Mouse (Mus musculus) frontal cortex, adult (tissue): ENCODE results near the gene Tprkb.
"Not testable (repeated sequence)": the region's sequence is repeated elsewhere in the genome, so short reads cannot be mapped to it uniquely, and the experiment has no call there.

Experiments
- ATAC-seq: cut with Nextera tagmentation; 2 replicates; pipeline ENCODE4 v1.9.2; 2017; ENCODE audit warnings: mild to moderate bottlenecking, moderate library complexity, mixed read lengths; ENCODE audit not compliant: low TSS enrichment

Gene Tprkb

DNA sequence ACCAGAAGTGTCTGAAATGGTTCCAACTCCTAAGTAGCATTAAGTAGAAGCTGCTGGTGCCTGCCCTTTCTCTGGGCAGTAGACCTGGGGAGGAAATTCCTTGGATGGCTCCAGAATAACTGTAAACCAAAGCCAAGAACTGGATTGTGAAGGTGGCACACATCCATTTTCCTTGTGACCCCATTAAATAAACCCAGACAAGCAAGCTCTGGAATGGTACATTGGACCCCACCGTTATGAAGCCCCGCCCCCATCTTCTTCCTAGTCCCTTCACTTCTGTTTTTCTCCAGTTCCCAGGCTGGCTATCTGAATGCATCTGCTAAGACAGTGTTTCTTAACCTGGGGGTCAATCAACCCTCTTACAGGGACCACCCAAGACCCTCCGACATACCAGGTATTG, at the start of gene Tprkb:
Gene Tprkb (plus strand): TSS at position 279 of the 400 bp plus-strand sequence.
- no peak for ATAC-seq

DNA sequence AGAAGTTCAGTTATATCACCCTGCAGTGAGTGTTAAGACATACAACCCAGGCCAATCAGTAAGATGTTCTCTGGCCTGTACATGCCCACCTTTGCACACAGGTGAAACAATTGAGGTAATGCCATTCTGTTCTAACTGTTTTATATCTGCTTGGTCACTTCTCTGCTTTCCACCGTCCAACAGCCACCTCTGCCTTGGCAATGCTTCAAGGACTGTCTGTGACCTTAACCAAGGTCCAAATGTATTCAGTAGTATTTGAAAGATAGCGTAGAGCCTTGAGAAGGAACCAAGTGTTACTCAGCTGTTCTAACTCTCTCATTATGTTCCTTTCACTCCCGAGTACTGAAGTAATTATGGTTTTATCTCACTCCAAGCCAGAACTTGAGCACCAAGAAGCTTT, 49.1 kb upstream of the Tprkb start:
- no peak for ATAC-seq

GRCm38 (mm10) chr6:85863136-85863535, 48.5 kb upstream of the Tprkb start:
- no peak for ATAC-seq

- no peak for ATAC-seq
Observed at GRCm38 (mm10) chr6:85863840-85864239, 47.8 kb upstream of the Tprkb start.

DNA sequence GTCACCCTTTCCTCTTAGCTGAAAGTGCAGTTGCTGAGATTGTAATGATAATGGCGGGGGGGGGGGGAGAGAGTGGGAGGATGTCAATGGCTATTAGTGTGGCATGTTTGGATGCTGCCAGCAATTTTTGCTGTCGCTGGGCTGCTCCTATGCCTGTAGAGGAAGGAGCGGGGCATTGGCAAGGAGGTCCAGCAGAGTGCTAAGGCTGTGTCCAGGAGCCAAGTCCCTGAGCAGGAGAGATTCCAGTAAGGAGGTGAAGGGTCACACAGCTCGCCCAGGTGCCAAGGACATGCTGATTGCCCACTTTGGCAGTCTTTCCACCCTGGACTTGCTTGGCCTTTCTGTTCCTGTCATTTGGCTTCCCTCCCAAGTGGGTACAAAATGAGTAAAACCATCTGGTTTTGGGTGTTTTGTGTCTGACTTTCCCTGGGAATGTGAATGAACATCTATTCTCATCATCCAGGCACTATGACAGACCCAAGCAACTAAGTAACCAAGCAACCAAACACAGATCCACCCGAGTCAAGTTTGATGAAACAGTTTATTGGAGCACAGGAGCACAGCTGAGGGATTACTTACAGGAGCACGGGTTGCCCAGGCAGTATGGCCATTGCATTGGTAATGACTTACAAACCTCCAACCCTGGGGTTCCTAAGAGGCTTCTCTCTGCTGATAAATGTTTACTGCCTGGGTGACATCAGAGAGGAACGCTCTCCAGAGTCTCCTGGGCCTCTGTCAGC, 46.6 kb upstream of the Tprkb start:
- ATAC-seq, result not testable (repeated sequence)

DNA sequence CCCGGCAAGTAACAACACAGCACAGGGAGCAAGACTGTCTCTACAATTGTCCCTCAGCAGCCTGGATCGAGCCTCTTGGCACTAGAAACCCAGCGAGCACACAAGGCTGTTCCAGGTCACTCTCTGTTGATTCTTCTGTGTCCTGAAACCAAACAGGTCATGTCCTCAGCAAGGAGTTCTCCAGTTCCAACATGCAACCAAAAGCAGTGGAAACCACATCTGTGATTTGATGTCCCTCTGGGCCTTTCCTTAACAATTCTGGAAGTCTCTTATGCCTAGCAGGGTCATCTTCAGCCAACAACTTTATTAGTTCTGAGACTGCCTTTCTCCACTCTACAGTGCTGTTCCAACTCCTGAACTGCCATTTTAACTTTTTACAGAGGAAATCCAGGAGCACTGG, 45.5 kb upstream of the Tprkb start:
- ATAC-seq, result not testable (repeated sequence)

GRCm38 (mm10) chr6:85866995-85867394, 44.7 kb upstream of the Tprkb start:
- ATAC-seq, result not testable (repeated sequence)

- ATAC-seq, result no peak
Observed at GRCm38 (mm10) chr6:85867726-85868690, 43.7 kb upstream of the Tprkb start.

DNA sequence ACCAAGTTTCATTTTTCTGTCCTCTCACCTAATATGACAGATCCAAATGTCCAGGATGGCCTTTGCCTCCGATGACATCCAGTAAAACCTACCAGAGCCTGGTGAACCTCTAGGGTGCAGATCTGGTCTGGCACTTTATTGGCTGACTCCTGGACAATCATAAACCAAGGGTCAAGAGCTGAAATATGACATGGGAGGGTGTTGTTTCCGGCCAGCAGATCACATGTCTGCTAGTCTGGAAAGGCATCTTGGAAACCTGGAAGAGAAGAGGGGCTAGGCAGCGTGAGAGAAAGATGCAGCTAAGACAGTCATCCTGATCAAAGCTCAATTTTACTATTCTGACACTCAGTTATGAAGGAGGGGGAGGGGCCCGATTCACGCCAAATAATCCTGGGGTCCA, 42.7 kb upstream of the Tprkb start, which contains the start of gene Nat8f2:
Gene Nat8f2 (minus strand): TSS at position 153 of the 400 bp plus-strand sequence.
- ATAC-seq, result not testable (repeated sequence)

DNA sequence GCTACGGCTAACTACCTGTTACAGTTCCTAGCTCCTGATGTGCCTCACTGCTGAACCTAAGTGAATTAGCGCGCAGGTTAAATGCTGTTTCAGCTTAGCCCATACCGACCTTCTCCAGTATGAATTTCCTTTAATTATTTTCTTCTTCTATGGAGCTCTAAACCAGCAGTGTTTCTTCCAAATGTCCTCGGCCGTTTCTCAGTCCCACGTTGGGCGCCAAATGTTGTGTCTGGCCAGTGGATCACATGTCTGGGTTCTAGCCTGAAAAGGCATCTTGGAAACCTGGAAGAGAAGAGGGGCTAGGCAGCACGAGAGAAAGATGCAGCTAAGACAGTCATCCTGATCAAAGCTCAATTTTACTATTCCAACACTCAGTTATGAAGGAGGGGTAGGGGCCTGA, 28.4 kb upstream of the Tprkb start:
- not testable (repeated sequence) for ATAC-seq

- ATAC-seq, result no peak
Observed at GRCm38 (mm10) chr6:85884311-85884710, 27.4 kb upstream of the Tprkb start.

DNA sequence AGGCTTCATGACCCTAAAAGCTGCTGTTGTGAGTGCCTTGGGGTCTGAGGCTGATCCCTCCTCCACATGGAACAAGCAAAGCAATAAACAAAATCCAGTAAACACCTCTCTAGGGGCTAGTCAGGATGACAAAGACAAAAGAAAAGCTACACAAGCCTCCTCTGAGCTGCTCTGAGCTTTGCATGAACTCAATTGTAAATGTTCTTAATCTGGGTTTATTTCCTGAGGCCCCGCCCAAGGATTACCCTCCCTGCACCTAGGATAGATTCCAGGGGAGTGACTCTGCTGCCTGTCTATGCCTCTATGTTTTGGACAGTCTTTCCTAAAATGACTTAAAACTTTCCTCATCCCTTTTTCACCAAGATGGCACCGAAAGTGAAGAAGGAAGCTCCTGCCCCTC, 22.7 kb upstream of the Tprkb start:
- no peak for ATAC-seq

DNA sequence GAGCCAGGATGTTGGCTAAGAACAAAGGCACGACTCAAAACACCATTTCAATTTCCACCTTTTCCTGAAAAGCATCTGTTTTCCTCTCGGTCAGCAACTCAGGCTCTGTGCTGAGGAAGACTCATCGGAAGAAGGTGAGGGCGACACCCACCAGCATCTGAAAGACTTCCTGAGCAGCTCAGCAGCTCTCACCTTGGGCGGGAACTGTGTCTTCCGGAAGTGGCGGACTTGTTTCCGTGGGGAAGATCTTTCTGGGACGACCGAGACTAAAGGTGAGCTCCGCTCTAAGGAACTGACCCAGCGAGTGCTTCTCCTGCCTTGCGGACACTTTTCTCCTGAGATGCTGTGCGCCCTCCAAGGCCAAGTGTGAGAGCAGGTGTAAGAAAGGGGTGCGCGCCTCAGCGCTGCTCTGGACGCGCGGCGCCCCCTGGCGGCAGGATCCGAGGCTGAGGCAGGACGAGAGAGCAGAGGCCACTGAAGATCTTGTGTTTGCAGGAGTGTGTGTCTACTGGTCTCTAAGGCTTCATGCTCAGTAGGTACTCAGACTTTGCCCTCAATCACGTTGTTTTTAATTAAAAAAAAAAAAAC, 16.5 kb upstream of the Tprkb start:
- ATAC-seq, result peak; percentile 47; the same call in 1 of the 2 replicates

GRCm38 (mm10) chr6:85898596-85899475, 12.8 kb upstream of the Tprkb start:
- ATAC-seq, result not testable (repeated sequence)

- ATAC-seq, result no peak
Observed at GRCm38 (mm10) chr6:85902303-85902702, 9.4 kb upstream of the Tprkb start.

DNA sequence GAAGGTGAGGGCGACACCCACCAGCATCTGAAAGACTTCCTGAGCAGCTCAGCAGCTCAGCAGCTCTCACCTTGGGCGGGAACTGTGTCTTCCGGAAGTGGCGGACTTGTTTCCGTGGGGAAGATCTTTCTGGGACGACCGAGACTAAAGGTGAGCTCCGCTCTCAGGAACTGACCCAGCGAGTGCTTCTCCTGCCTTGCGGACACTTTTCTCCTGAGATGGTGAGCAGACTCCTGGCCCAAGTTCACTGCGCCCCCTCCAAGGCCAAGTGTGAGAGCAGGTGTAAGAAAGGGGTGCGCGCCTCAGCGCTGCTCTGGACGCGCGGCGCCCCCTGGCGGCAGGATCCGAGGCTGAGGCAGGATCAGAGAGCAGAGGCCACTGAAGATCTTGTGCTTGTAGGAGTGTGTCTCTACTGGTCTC, 7.0 kb upstream of the Tprkb start, which contains the start of gene Nat8f4:
Gene Nat8f4 (minus strand): TSS at position 243 of the 420 bp plus-strand sequence.
- ATAC-seq, result peak; percentile 74

GRCm38 (mm10) chr6:85906911-85907351, 4.7 kb upstream of the Tprkb start:
- peak; percentile 82 for ATAC-seq

- ATAC-seq, result no peak
Observed at GRCm38 (mm10) chr6:85908341-85908740, 3.3 kb upstream of the Tprkb start.

- no peak for ATAC-seq
Observed at GRCm38 (mm10) chr6:85909704-85910103, 2.0 kb upstream of the Tprkb start.

DNA sequence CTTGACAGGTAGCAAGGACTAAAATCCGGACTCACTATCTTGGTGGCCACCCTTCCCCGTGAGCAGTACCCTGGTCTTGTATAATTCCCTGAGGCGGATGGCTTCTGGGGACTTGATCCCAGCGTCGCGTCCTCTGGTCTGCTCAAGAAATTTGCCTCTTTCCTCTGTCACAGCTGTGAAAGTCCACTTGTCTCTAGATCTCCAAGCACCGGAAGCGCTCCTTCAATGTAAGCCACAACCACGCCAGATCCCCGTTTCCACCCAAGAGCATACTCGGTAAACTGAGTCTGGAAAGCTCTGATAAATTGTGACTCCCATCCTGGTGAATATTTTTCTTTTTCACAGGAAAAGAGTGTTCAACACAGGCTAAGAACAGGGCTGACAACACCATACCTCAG, 3.5 kb downstream of the Tprkb start:
- ATAC-seq, result peak; percentile 25; the same call in 1 of the 2 replicates
